Mouse (Mus musculus): Measurements from ENCODE around the gene Ngly1. TPM values are rescaled to one million over a fixed set of nuclear protein-coding genes. Genes with fewer than 3 reads are reported as not detected.

Ngly1 gene
- total and polyA plus RNA-seq, 2 experiments from 2014 or later, result 27.0 to 34.3 TPM

GRCm38 (mm10) chr14:16219015-16219414, 30.1 kb upstream of the Ngly1 start:
- DNase-seq (ENCODE audit: low spot score) (peak; percentile 30), ATAC-seq (ENCODE audit: insufficient read depth, low read depth) (no peak)
- no peaks in the 10 kb centered on the region for H3K9me3 ChIP-seq (replicated peaks; ENCODE audit: control insufficient read depth, low read length)
- no peak overlapping the region for H3K4me2 ChIP-seq (ENCODE audit: low read depth, low read length)
- TF ChIP-seq CTCF (IDR thresholded peaks at IDR 0.05; ENCODE audit: low read depth) (peak; percentile 73), EP300 (IDR thresholded peaks at IDR 0.05; ENCODE audit: low read depth) (no peak)
- H3K36me3 ChIP-seq (replicated peaks; ENCODE audit: control insufficient read depth, insufficient read depth, low read length), result no peaks in the 10 kb centered on the region
- no peak overlapping the region for H3K4me3 ChIP-seq (ENCODE audit: low read depth, low read length)
- H3K27ac ChIP-seq (ENCODE audit: low read depth), result no peak overlapping the region
- WGBS, result 50% methylated on average over 2 of the region's 2 CpGs
- H3K4me1 ChIP-seq (ENCODE audit: control insufficient read depth, insufficient read depth), result no peaks in the 10 kb centered on the region
- no peak overlapping the region for H3K9ac ChIP-seq (replicated peaks; ENCODE audit: low read depth, low read length)
- no peaks in the 10 kb centered on the region for H3K27me3 ChIP-seq (ENCODE audit: control insufficient read depth, insufficient read depth, low read length)

- DNase-seq (ENCODE audit: low spot score), result no peak
- no peak for TF ChIP-seq CTCF (IDR thresholded peaks at IDR 0.05; ENCODE audit: low read depth)
- TF ChIP-seq EP300 (IDR thresholded peaks at IDR 0.05; ENCODE audit: low read depth), result no peak
- Histone ChIP-seq H3K27me3 (ENCODE audit: control insufficient read depth, insufficient read depth, low read length) (no peaks in the 10 kb centered on the region), H3K9ac (replicated peaks; ENCODE audit: low read depth, low read length) (no peak overlapping the region), H3K9me3 (replicated peaks; ENCODE audit: control insufficient read depth, low read length) (no peaks in the 10 kb centered on the region), H3K36me3 (replicated peaks; ENCODE audit: control insufficient read depth, insufficient read depth, low read length) (no peaks in the 10 kb centered on the region), H3K4me3 (ENCODE audit: low read depth, low read length) (no peak overlapping the region), H3K27ac (ENCODE audit: low read depth) (no peak overlapping the region), H3K4me2 (ENCODE audit: low read depth, low read length) (no peak overlapping the region), H3K4me1 (ENCODE audit: control insufficient read depth, insufficient read depth) (no peaks in the 10 kb centered on the region)
- ATAC-seq (ENCODE audit: insufficient read depth, low read depth), result no peak
- WGBS, result 72% methylated on average over 2 of the region's 2 CpGs
Measured at GRCm38 (mm10) chr14:16229395-16229794, 19.7 kb upstream of the Ngly1 start.

- H3K27me3 ChIP-seq (ENCODE audit: control insufficient read depth, insufficient read depth, low read length), result no peaks in the 10 kb centered on the region
- DNase-seq (ENCODE audit: low spot score) (no peak), ATAC-seq (ENCODE audit: insufficient read depth, low read depth) (no peak)
- H3K9me3 ChIP-seq (replicated peaks; ENCODE audit: control insufficient read depth, low read length), result no peaks in the 10 kb centered on the region
- no peak overlapping the region for H3K4me2 ChIP-seq (ENCODE audit: low read depth, low read length)
- H3K4me1 ChIP-seq (ENCODE audit: control insufficient read depth, insufficient read depth), result no peaks in the 10 kb centered on the region
- no peak for TF ChIP-seq CTCF (IDR thresholded peaks at IDR 0.05; ENCODE audit: low read depth)
- no peak for TF ChIP-seq EP300 (IDR thresholded peaks at IDR 0.05; ENCODE audit: low read depth)
- H3K9ac ChIP-seq (replicated peaks; ENCODE audit: low read depth, low read length), result no peak overlapping the region
- H3K27ac ChIP-seq (ENCODE audit: low read depth), result no peak overlapping the region
- H3K36me3 ChIP-seq (replicated peaks; ENCODE audit: control insufficient read depth, insufficient read depth, low read length), result no peaks in the 10 kb centered on the region
- H3K4me3 ChIP-seq (ENCODE audit: low read depth, low read length), result no peak overlapping the region
Measured at GRCm38 (mm10) chr14:16230581-16230980, 18.5 kb upstream of the Ngly1 start.

GRCm38 (mm10) chr14:16233515-16233914, 15.6 kb upstream of the Ngly1 start:
- no peaks in the 10 kb centered on the region for H3K36me3 ChIP-seq (replicated peaks; ENCODE audit: control insufficient read depth, insufficient read depth, low read length)
- no peak for ATAC-seq (ENCODE audit: insufficient read depth, low read depth)
- H3K27ac ChIP-seq (ENCODE audit: low read depth), result no peak overlapping the region
- TF ChIP-seq EP300 (IDR thresholded peaks at IDR 0.05; ENCODE audit: low read depth), result no peak
- no peak for TF ChIP-seq CTCF (IDR thresholded peaks at IDR 0.05; ENCODE audit: low read depth)
- H3K4me2 ChIP-seq (ENCODE audit: low read depth, low read length), result no peak overlapping the region
- H3K9ac ChIP-seq (replicated peaks; ENCODE audit: low read depth, low read length), result no peak overlapping the region
- DNase-seq (ENCODE audit: low spot score), result no peak
- H3K9me3 ChIP-seq (replicated peaks; ENCODE audit: control insufficient read depth, low read length), result 0 out of 2 replicates have a peak, but pooled peaks cover 4% of the 10 kb centered on the region
- no peaks in the 10 kb centered on the region for H3K27me3 ChIP-seq (ENCODE audit: control insufficient read depth, insufficient read depth, low read length)
- H3K4me3 ChIP-seq (ENCODE audit: low read depth, low read length), result no peak overlapping the region
- 13% methylated on average over 1 of the region's 1 CpGs for WGBS
- H3K4me1 ChIP-seq (ENCODE audit: control insufficient read depth, insufficient read depth), result no peaks in the 10 kb centered on the region

GRCm38 (mm10) chr14:16236466-16236865, 12.6 kb upstream of the Ngly1 start:
- Histone ChIP-seq H3K9me3 (replicated peaks; ENCODE audit: control insufficient read depth, low read length) (0 out of 2 replicates have a peak, but pooled peaks cover 4% of the 10 kb centered on the region), H3K4me1 (ENCODE audit: control insufficient read depth, insufficient read depth) (no peaks in the 10 kb centered on the region), H3K36me3 (replicated peaks; ENCODE audit: control insufficient read depth, insufficient read depth, low read length) (peaks cover 15% of the 10 kb centered on the region; the same call in 1 of the 2 replicates), H3K27me3 (ENCODE audit: control insufficient read depth, insufficient read depth, low read length) (no peaks in the 10 kb centered on the region), H3K9ac (replicated peaks; ENCODE audit: low read depth, low read length) (no peak overlapping the region), H3K4me3 (ENCODE audit: low read depth, low read length) (no peak overlapping the region), H3K4me2 (ENCODE audit: low read depth, low read length) (no peak overlapping the region), H3K27ac (ENCODE audit: low read depth) (no peak overlapping the region)
- no peak for TF ChIP-seq EP300 (IDR thresholded peaks at IDR 0.05; ENCODE audit: low read depth)
- no peak for ATAC-seq (ENCODE audit: insufficient read depth, low read depth)
- 60% methylated on average over 3 of the region's 3 CpGs for WGBS
- DNase-seq (ENCODE audit: low spot score), result no peak

GRCm38 (mm10) chr14:16242193-16242815, 6.8 kb upstream of the Ngly1 start:
- Histone ChIP-seq H3K27ac (ENCODE audit: low read depth) (peak overlapping the region; percentile 94; the same call in 1 of the 2 replicates), H3K9ac (replicated peaks; ENCODE audit: low read depth, low read length) (peak overlapping the region; percentile 78; the same call in 1 of the 2 replicates), H3K4me1 (ENCODE audit: control insufficient read depth, insufficient read depth) (peaks cover 9% of the 10 kb centered on the region), H3K36me3 (replicated peaks; ENCODE audit: control insufficient read depth, insufficient read depth, low read length) (peaks cover 15% of the 10 kb centered on the region; the same call in 1 of the 2 replicates), H3K27me3 (ENCODE audit: control insufficient read depth, insufficient read depth, low read length) (no peaks in the 10 kb centered on the region), H3K4me3 (ENCODE audit: low read depth, low read length) (peak overlapping the region; percentile 75), H3K9me3 (replicated peaks; ENCODE audit: control insufficient read depth, low read length) (0 out of 2 replicates have a peak, but pooled peaks cover 3% of the 10 kb centered on the region), H3K4me2 (ENCODE audit: low read depth, low read length) (peak overlapping the region; percentile 75)
- WGBS, result 92% methylated on average over 10 of the region's 10 CpGs
- ATAC-seq (ENCODE audit: insufficient read depth, low read depth) (no peak), DNase-seq (ENCODE audit: low spot score) (no peak)
- no peak for TF ChIP-seq CTCF (IDR thresholded peaks at IDR 0.05; ENCODE audit: low read depth)

All from heart, postnatal 0 days (tissue).